Mouse (Mus musculus) bone marrow, adult 2 months (tissue): Measurements from ENCODE around the gene Naxe. TPM values are rescaled to one million over a fixed set of nuclear protein-coding genes. Genes with fewer than 3 reads are reported as not detected.
A peak's percentile ranks its signal among the peaks of the same experiment; 100 is the strongest.

ENCODE experiments used
- H3K27ac ChIP-seq: fragments of 200-500 bp; 2 replicates; pipeline ENCODE4 v1.5.1; 2012; ENCODE audit warnings: low read depth, mild to moderate bottlenecking, control low read depth, inconsistent platforms, low read length; ENCODE audit not compliant: control insufficient read depth, poor library complexity, insufficient read depth
- H3K4me1 ChIP-seq: fragments of 200-500 bp; 2 replicates; pipeline ENCODE4 v1.6.1; 2011; ENCODE audit warnings: low read length; ENCODE audit not compliant: control insufficient read depth, insufficient read depth
- H3K4me3 ChIP-seq: fragments of 200-500 bp; replicated peaks from 2 replicates; pipeline ENCODE3; 2011; ENCODE audit warnings: mild to moderate bottlenecking, low read depth, low read length, control low read depth; ENCODE audit not compliant: control insufficient read depth
- CTCF ChIP-seq: fragments of 200-500 bp; IDR thresholded peaks from 2 replicates; pipeline ENCODE4 v1.5.1; 2011; ENCODE audit warnings: low read length, control low read depth; ENCODE audit not compliant: control insufficient read depth, insufficient read depth
- POLR2A ChIP-seq: fragments of 200-500 bp; IDR thresholded peaks from 2 replicates; pipeline ENCODE4 v1.6.1; 2011; ENCODE audit warnings: low read depth, mild to moderate bottlenecking, control low read depth, low read length, borderline replicate concordance; ENCODE audit not compliant: control insufficient read depth
- WGBS: fragments of 180-500 bp; shearing (Covaris S2); methylation state at CpG from one replicate; pipeline ENCODE4 v1.1.7; 2018; 5-methylcytosine and 5-hydroxymethylcytosine counted together
- polyA plus RNA-seq: library from polyadenylated mRNA; stranded (reverse); fragments of >200 nt; gene quantifications from 2 replicates; pipeline ENCODE4 v1.2.4, GENCODE M21; 2011; ENCODE audit warnings: low replicate concordance; ENCODE audit not compliant: missing spikeins, insufficient read depth, insufficient read length

Naxe gene
- polyA plus RNA-seq, 1 experiment = 54.7 TPM

DNA sequence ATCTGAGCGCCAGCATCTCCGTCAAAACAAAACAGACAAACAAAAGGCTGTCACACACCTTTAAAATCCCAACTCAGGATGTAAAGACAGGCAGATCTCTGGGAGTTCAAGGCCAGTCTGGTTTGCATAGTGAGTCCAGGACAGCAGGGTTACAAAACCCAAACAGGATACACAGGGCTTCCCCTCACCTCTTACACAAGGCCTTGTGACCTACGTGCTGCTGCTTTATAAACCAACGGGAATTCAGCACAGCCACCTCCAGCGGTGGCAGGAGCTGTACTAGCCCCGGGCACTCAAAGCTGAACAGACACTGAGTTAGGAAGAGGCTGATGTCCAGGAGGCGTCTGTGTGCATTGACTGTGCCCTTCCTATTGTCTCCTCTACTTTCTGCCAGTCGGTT is 19.1 kb upstream of the Naxe start:
- Histone ChIP-seq H3K4me1 (peaks cover 1% of the 10 kb centered on the region; the same call in 1 of the 2 replicates), H3K27ac (peak overlapping the region; percentile 53; the same call in 1 of the 2 replicates), H3K4me3 (no peak overlapping the region)
- WGBS = 37% methylated on average over 8 of the region's 8 CpGs
- no peak for TF ChIP-seq POLR2A
- 0 out of 2 replicates have a peak, but pooled peaks have one; percentile 4 for TF ChIP-seq CTCF

DNA sequence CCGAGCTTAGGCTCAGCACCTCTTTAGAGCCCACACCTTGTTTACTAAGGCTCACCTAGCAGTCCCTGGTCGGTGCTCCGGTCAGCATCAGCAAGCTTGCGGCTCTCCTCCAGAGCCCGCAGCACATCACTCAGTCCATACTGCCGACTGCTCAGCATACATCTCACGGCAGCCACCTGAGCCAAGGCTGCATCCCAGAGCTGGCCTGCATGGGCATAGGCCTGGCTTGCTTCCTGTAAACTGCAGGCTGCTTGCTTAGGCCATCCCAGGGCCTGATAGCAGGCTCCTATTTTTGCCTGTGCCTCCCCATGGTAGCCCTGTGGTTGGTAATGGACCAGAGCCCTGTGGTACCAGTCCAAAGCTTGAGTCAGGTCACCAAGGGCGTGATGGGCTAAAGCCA is 16.5 kb upstream of the Naxe start:
- Histone ChIP-seq H3K4me3 (no peak overlapping the region), H3K4me1 (no peaks in the 10 kb centered on the region; the same call in 1 of the 2 replicates), H3K27ac (no peak overlapping the region)
- no peak for TF ChIP-seq CTCF
- no peak for TF ChIP-seq POLR2A
- WGBS = 86% methylated on average over 8 of the region's 8 CpGs

DNA sequence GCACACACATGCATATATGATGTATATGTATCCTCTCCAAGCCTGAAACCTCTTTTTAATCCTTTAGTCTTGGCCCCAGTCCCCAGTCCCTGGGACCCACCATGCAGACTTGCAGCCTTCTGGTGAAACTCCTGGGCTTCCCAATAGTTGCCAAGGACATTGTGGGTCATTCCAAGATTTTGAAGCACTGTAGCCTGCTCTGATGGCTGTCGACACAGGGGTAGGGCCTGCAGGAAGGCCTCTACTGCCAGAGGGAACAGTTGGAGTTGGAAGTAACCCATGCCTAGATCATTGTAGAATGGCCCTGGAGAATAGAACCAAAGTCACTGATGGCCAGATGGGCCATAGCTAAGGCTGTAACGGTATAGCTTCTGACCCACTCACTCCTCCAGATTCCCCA is 16.1 kb upstream of the Naxe start:
- 69% methylated on average over 2 of the region's 2 CpGs for WGBS
- Histone ChIP-seq H3K4me1 (no peaks in the 10 kb centered on the region; the same call in 1 of the 2 replicates), H3K27ac (no peak overlapping the region), H3K4me3 (no peak overlapping the region)
- TF ChIP-seq CTCF (no peak), POLR2A (no peak)

DNA sequence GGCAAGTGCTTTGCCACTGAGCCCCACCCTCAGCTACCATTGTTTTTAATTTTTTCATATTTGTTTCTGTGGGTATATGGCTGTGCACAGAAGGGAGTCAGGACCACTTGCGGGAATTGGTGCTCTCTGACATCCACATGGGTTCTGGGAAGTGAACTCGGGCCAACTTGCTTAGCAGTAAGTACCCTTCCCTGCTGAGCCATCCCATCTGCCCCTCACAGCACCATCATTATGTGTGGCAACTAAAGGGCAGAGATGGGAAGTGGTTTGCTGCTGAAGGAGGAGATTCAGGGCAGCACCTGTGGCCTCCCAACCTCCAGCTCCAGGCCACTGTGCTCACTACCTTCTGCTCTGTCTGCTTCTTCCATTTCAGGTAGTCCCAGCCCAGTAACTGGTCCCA is 15.3 kb upstream of the Naxe start:
- 56% methylated on average over 2 of the region's 2 CpGs for WGBS
- Histone ChIP-seq H3K4me3 (no peak overlapping the region), H3K27ac (no peak overlapping the region), H3K4me1 (no peaks in the 10 kb centered on the region; the same call in 1 of the 2 replicates)
- TF ChIP-seq POLR2A (no peak), CTCF (no peak)

DNA sequence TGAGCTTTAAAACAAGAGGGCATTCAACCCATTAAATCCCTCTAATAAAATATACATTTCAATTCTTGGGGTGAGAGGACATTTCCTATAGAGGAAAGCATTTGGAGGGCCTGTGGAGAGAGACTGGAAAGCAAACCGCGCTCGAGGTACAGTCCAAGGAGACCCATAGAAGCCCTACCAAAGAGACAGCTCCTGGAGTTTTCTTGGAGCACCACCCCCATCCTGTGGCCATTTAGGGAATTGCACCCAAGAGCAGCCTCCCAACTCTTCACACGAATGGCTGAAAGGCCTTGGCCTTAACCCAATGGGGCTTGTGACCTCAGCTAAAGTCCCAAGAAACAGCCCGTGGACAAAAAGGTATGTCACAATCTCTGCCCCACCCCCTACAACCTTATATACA is 13.5 kb upstream of the Naxe start:
- Histone ChIP-seq H3K27ac (no peak overlapping the region), H3K4me1 (no peaks in the 10 kb centered on the region), H3K4me3 (no peak overlapping the region)
- 1% methylated on average over 5 of the region's 5 CpGs for WGBS
- TF ChIP-seq POLR2A (no peak), CTCF (peak; percentile 86)

DNA sequence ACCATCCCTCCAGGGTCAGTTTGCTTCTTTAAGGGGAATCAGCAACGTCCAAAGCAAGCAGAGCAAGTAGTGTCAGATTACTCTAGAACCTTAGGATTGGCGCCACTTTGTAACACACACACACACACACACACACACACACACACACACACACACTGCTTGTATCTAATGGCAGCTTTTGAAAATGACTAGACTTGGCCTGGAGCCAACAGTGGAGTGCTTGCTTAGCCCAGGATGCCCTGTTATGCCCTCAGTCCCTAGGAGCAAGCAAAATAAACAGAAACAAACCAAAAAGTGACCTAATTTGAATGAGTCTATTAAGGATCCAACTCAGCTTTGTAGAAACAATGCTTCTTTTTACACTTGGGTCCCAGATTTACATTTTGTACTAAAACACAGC is 10.1 kb upstream of the Naxe start:
- no peak overlapping the region for H3K27ac ChIP-seq
- no peak overlapping the region for H3K4me3 ChIP-seq
- no peak for TF ChIP-seq CTCF
- TF ChIP-seq POLR2A = no peak
- WGBS = 54% methylated on average over 2 of the region's 2 CpGs
- H3K4me1 ChIP-seq = no peaks in the 10 kb centered on the region

DNA sequence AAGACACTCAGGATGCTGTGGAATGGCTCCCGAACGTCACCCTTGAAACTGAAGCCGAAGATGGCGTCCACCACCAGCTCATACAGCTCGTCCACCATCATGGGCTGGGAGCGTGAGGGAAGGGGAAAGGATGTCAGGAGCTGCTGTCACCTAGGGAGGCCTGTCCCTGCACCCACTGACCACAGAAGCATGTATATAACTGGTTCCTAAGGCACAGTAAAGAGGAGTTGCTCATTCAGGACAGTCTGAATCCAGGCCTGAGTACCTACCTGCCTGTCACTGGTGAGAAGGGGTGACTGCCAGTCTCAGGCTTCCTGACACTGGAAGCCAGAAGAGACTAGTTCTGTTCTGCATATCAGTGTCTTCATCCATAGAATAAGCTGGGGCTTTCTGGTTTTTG is 1.3 kb downstream of the Naxe start:
- no peak overlapping the region for H3K4me3 ChIP-seq
- TF ChIP-seq POLR2A (no peak), CTCF (no peak)
- WGBS = 86% methylated on average over 6 of the region's 6 CpGs
- peaks cover 3% of the 10 kb centered on the region for H3K4me1 ChIP-seq
- H3K27ac ChIP-seq = no peak overlapping the region

DNA sequence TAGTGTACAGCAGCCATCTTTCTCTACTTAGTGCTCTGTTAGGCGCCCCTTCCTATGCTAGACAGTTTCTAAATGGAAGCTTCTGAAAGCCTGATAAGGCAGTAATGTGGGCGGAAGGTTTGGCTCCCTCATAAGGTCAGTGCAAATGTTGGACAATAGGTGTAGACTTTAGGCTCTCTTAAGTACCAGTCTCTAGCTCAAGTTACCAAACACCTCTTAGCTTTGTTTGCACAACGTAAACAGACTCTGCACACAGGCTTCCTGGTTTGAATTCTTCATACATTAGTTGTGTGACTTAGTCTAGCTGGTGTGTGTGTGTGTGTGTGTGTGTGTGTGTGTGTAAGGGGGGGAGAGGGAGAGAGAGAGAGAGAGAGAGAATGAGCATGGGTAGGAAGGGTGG is 8.8 kb downstream of the Naxe start:
- Histone ChIP-seq H3K4me3 (no peak overlapping the region), H3K4me1 (no peaks in the 10 kb centered on the region), H3K27ac (no peak overlapping the region)
- TF ChIP-seq POLR2A (no peak), CTCF (no peak)
- 87% methylated on average over 3 of the region's 3 CpGs for WGBS

DNA sequence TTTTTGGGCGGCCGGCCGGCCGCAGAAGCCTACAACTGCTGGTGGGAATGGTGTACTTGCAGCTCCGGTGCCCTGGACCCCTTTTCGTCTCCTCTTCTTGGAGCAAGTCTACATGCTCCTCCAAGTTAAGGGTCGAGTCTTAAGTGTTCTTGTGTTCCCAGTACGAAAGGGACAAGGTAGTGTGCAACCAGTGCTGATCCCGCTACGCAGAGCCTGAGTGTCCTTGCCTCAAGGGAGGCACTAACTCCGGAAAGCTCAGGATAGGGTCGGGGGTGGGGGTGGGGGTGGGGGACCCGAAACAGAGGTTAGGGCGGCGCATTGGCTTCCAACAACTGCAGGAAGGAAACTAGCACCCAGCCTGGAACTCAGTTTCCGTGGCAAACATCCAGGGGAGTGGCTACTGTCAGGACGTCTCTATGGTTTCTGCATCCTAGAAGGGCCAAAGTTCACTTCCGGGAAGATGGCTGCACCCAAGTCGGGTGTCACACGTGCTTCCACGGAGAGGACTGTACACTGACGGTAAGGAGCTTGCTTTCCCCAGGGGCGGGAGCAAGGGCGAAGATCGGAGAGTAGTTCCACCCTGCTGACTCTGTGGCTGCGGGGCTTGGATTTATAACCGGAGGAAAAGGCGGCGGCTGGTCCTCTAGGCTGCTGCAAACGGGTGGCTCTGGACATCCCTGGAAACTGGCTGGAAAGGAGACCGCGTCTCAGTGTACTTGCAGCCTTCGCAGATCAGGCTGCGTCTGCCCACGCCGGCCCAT is 15.5 kb downstream of the Naxe start, which contains the start of gene Gpatch4:
Gene Gpatch4, plus strand, starts transcription at position 448 of the 761 bp plus-strand sequence.
- 11% methylated on average over 36 of the region's 36 CpGs for WGBS
- Histone ChIP-seq H3K4me1 (no peaks in the 10 kb centered on the region), H3K4me3 (peak within 1 kb of the TSS; percentile 77), H3K27ac (no peak within 1 kb of the TSS)
- TF ChIP-seq POLR2A (0 out of 2 replicates have a peak, but pooled peaks have one; percentile 34), CTCF (no peak; the same call in 1 of the 2 replicates)
